Mouse (Mus musculus) embryonic fibroblast, embryonic 13.5 days (primary cell): ENCODE measurements around the gene Cldn15. TPM values are rescaled to one million over a fixed set of nuclear protein-coding genes. Genes with fewer than 3 reads are reported as not detected.
"Not testable (repeated sequence)": the region's sequence is repeated elsewhere in the genome, so short reads cannot be mapped to it uniquely, and the experiment has no call there.

Source experiments
- H3K27ac ChIP-seq: 2 replicates; pipeline ENCODE4 v1.5.1; 2012; ENCODE audit warnings: low read length, control low read depth, inconsistent platforms; ENCODE audit not compliant: insufficient read depth
- H3K4me1 ChIP-seq: 2 replicates; pipeline ENCODE4 v1.6.1; 2011; ENCODE audit warnings: low read length; ENCODE audit not compliant: control insufficient read depth, insufficient read depth
- H3K4me3 ChIP-seq: 2 replicates; pipeline ENCODE4 v1.5.1; 2011; ENCODE audit warnings: mild to moderate bottlenecking, control low read depth, low read length; ENCODE audit not compliant: insufficient read depth
- CTCF ChIP-seq: IDR thresholded peaks from 2 replicates; pipeline ENCODE4 v1.5.1; 2011; ENCODE audit warnings: mild to moderate bottlenecking, control low read depth, low read length, moderate library complexity, borderline replicate concordance; ENCODE audit not compliant: insufficient read depth
- POLR2A ChIP-seq: IDR thresholded peaks from 2 replicates; pipeline ENCODE4 v1.6.1; 2011; ENCODE audit warnings: low read depth, mild to moderate bottlenecking, control low read depth, low read length, moderate library complexity
- polyA plus RNA-seq: library from polyadenylated mRNA; stranded (reverse); fragments of >200 nt; gene quantifications from 2 replicates; pipeline ENCODE4 v1.2.4, GENCODE M21; 2011; ENCODE audit warnings: low read depth; ENCODE audit not compliant: missing spikeins, insufficient read length

The Cldn15 gene
- polyA plus RNA-seq, 1 experiment: not detected

DNA sequence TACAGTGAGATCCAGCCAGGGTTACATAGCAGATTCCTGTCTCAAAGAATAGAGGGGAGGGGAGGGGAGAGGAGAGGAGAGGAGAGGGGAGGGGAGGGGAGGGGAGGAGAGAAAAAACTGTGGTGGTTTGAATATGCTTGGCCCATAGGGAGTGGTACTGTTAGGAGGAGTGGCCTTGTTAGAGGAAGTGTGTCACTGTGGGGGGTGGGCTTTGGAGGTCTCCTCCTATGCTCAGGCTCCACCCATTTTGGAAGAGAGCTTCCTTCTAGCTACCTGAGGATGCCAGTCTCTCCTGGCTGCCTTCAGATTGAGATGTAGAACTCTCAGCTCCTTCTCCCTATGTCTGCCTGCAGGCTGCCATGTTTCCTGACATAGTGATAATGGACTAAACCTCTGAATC is 18.5 kb upstream of the Cldn15 start:
- H3K27ac ChIP-seq: no peak overlapping the region
- no peak overlapping the region for H3K4me3 ChIP-seq
- no peak for TF ChIP-seq POLR2A
- H3K4me1 ChIP-seq: no peaks in the 10 kb centered on the region

DNA sequence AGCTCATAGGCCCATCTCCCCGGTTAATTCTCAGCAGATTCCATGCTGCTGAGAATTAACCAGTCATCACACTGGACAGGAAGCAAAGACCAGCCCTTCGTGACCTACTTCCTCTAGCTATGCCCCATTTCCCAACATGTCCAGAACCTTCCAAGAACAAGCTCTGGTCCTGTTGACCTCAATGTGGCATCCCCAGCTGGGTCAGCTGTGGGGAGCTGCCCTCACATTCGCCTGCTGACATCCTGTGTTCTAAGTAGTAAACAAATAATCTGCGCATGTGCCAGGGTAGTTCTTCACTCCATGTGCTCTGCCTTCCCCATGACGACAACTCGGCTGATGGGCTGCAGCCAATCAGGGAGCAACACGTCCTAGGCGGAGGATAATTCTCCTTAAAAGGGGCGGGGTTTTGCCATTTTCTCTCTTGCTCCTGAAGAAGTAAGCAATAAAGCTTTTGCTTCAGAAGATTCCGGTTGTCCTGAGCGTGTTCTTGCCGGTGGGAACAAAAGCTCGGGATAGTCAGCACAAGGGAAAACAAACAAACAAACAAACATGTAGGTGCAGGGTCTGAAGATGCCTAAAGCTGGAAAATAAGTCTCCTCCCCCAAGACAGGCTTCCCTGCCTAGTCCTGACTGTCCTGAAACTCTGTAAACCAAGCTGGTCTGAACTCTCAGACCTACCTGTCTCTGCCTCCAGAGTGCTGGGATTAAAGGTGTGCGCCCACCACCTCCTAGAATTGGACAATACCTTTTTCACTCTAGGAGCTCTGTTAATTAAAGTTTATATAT is 16.7 kb upstream of the Cldn15 start:
- H3K4me1 ChIP-seq, H3K4me3 ChIP-seq, H3K27ac ChIP-seq: not testable (repeated sequence)

DNA sequence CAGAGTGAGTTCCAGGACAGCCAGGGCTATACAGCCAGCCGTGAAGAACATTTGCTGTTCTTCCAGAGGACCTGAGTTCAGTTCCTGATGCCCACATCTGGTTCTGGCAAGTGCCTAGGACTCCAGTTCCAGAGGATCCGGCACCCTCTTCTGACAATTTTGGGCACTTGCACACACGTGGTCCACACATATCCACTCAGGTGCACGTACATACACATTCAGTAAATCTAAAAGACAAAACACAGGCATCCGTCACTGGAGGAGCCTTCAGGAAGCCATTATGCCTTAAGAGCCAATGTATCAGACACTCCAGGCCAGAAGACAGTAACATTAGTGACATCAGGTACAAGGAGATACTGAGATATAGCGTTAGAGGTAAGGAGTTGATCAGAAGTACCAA is 15.9 kb upstream of the Cldn15 start:
- TF ChIP-seq CTCF (no peak), POLR2A (no peak)
- no peaks in the 10 kb centered on the region for H3K4me1 ChIP-seq
- no peak overlapping the region for H3K4me3 ChIP-seq
- no peak overlapping the region for H3K27ac ChIP-seq

DNA sequence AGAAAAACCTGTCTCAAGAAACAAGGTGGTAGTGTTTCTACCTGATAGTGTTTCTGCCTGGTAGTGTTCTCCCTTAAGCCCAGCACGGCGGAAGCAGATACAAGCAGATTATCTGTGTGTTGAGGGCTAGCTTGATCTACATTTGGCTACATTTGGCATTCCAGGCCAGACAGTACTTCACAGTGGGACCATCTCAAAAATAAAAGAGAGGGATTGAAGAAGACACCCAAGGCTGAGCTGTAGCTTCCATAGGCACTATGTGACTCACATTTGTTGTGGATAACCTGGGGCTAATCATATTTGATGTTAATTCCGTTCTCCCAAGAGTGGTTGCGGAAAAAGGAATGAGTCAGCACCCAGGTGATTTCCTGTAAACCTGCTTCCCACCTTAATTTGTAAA is 14.3 kb upstream of the Cldn15 start:
- Histone ChIP-seq H3K4me1 (no peaks in the 10 kb centered on the region), H3K27ac (no peak overlapping the region), H3K4me3 (no peak overlapping the region)
- no peak for TF ChIP-seq POLR2A
- TF ChIP-seq CTCF: no peak

DNA sequence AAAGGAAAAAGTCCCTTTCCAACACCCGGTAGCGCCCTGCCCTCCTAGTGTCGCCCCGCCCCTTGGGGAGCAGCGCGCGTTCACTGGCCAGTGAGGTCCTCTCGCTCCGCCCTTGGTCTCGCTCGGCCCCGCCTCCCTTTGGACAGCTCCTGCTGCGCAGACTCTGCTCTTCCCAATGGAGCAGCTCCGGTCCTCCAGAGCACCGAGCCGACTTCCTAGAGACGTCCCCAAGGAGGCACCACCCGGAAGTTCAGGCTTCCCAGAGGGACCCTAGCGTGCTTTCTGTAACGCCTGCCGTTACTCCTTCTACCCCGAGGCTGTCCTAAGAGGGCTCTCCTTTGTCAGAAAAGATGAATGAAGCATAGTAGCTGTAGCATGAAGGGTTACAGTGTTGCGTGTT is 13.4 kb upstream of the Cldn15 start, which contains the start of gene Fis1:
Gene Fis1 (plus strand): TSS at position 261 of the 400 bp plus-strand sequence.
- Histone ChIP-seq H3K4me3 (peak within 1 kb of the TSS; percentile 91), H3K27ac (no peak within 1 kb of the TSS), H3K4me1 (no peaks in the 10 kb centered on the region)
- TF ChIP-seq CTCF: no peak
- TF ChIP-seq POLR2A: peak; percentile 61

DNA sequence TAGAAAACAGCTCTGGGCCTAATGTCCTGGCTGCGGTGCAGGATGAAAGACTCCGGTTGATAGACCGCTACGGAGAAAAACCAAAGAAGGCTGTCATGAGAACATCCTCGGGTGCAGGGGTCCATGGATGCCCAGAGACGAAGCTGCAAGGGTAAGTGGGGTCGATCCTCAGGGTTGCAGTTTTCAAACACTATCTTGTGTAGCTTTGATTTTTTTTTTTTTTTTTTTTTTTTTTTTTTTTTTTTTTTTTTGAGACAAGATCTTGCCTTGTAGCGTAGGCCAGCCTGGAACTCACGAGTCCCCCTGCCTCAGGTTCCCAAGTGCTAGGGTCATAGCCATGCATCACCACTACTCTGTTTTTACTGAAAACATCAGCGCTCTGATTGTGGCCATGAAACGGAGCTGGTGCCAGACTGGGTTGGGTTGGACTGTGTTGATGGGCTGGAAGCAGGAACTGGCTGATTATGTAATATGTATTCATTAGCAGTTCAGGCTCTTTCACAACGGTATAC is 12.9 kb upstream of the Cldn15 start:
- no peak for TF ChIP-seq CTCF
- TF ChIP-seq POLR2A: no peak
- Histone ChIP-seq H3K27ac (no peak overlapping the region), H3K4me3 (peak overlapping the region; percentile 91), H3K4me1 (no peaks in the 10 kb centered on the region)

DNA sequence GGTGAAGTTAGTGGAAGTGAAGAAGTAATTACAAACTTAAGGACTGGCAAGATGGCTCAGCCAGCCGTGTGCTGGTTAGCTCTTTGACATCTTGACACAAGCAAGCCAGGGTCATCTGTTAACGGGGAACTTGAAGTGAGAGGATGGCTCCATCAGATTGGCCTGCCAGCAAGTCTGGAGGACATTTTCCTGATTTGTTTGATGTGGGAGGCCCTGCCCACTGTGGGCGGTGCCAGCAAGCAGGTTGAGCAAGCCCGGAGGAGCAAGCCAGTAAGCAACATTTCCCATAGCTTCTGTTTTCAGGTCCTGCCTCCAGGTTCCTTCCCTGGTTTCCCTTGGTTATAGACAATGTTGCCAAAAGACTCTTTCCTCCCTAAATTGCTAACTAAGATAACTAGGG is 10.8 kb upstream of the Cldn15 start:
- no peak for TF ChIP-seq POLR2A
- TF ChIP-seq CTCF: no peak
- no peaks in the 10 kb centered on the region for H3K4me1 ChIP-seq

DNA sequence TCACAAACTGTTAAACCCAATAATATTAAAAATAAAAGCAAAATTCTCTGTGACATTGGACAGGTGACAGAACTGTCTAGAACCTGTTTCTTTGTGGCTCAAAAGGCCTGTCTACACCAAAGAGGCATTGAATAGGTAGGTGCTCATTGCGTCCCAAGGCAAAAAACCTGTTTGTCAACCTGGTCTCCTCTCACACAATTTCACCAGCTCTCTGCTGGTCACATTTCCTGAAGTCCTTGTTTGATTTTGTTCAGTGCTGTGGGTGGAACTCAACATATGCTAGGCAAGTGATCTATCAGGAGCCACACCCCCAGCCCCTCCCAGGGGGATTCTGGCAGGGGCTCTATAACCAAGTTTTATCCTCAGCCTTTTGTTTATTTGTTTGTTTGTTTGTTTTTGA is 9.2 kb upstream of the Cldn15 start:
- Histone ChIP-seq H3K4me1 (no peaks in the 10 kb centered on the region), H3K27ac (no peak overlapping the region), H3K4me3 (no peak overlapping the region)
- TF ChIP-seq POLR2A (no peak), CTCF (no peak)

More for the DNA sequence above, 10.8 kb upstream of the Cldn15 start:
- Histone ChIP-seq H3K4me3 (no peak overlapping the region), H3K27ac (no peak overlapping the region)

DNA sequence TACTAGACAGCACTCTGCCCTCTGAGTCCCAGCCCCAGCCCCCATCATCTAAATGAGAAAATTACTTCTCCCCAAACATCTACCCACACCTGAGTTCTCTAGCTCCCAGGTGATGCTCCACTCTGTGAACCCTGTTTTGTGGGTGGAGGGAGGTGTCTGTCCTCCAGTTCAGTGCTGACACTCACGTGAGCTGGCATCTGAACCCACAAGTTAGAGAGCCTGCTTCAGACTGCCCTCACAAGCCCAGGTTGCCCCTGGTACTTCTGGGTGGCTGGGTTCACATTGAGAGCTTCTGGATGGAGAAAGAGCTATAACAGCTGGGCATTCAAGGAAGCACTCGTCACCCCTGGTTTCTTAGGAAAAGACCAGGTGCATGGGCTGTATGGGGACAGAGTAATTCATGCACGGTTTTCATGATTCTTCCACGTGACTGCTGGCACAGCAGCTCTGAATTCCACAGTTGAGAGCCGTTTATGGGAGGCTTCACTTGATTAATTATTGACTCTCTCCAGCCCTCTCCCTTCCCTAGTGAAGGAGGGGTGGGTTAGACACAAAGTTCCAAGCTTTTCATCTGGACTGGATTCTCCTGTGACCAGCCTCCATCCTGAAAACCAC is 7.3 kb upstream of the Cldn15 start:
- H3K4me3 ChIP-seq: no peak overlapping the region
- no peak overlapping the region for H3K27ac ChIP-seq

DNA sequence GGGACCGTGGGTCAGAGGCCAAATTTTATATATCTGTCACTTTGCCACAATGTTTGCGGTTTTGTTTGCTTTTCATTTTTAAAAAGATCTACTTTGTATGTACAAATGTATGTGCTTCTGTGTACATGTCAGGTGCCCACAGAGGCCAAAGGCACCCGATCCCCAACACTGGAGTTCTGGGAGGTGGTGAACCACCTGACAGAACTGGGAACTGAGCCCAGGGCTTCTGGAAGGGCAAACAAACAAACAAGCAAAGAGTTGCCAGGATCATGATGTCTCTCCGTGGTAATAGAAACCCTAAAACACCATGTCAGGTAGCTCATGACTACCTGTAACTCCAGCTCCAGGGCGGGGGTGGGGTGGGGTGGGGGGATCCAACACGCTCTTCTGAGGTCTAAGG is 6.4 kb upstream of the Cldn15 start:
- Histone ChIP-seq H3K4me3 (no peak overlapping the region), H3K27ac (no peak overlapping the region), H3K4me1 (no peaks in the 10 kb centered on the region)
- no peak for TF ChIP-seq POLR2A
- no peak for TF ChIP-seq CTCF

More for the DNA sequence above, 7.3 kb upstream of the Cldn15 start:
- H3K4me1 ChIP-seq: no peaks in the 10 kb centered on the region
- TF ChIP-seq CTCF (no peak), POLR2A (no peak)
